Mouse (Mus musculus) limb, embryonic 13.5 days (tissue): Measurements from ENCODE around the gene Mtnr1a. TPM values are rescaled to one million over a fixed set of nuclear protein-coding genes. Genes with fewer than 3 reads are reported as not detected.

Experiments
- ATAC-seq: fragments of 200-750 bp; cut with Nextera tagmentation; 2 replicates; pipeline ENCODE4 v1.8.0; 2017; ENCODE audit warnings: low read depth, moderate number of reproducible peaks, moderate TSS enrichment; ENCODE audit not compliant: low FRiP score
- H3K27ac ChIP-seq: fragments of 300-500 bp; sonication (generic); 2 replicates; pipeline ENCODE4 v1.5.1; 2015; ENCODE audit warnings: inconsistent platforms, mild to moderate bottlenecking, moderate library complexity
- H3K27me3 ChIP-seq: fragments of 300-500 bp; sonication (generic); 2 replicates; pipeline ENCODE4 v1.6.1; 2015; ENCODE audit warnings: mild to moderate bottlenecking, inconsistent platforms
- H3K36me3 ChIP-seq: fragments of 300-500 bp; sonication (generic); 2 replicates; pipeline ENCODE4 v1.6.1; 2015; ENCODE audit warnings: inconsistent platforms, mild to moderate bottlenecking, moderate library complexity
- H3K4me1 ChIP-seq: fragments of 300-500 bp; sonication (generic); 2 replicates; pipeline ENCODE4 v1.6.1; 2015; ENCODE audit warnings: inconsistent platforms
- H3K4me2 ChIP-seq: fragments of 300-500 bp; sonication (generic); replicated peaks from 2 replicates; pipeline ENCODE4 v1.6.1; 2015; ENCODE audit warnings: inconsistent platforms, mild to moderate bottlenecking, moderate library complexity
- H3K4me3 ChIP-seq: fragments of 300-500 bp; sonication (generic); 2 replicates; pipeline ENCODE4 v1.5.1; 2015; ENCODE audit warnings: moderate library complexity, mild to moderate bottlenecking, inconsistent platforms
- H3K9ac ChIP-seq: fragments of 300-500 bp; sonication (generic); 2 replicates; pipeline ENCODE4 v1.6.1; 2015; ENCODE audit warnings: mild to moderate bottlenecking, inconsistent platforms
- H3K9me3 ChIP-seq: fragments of 300-500 bp; sonication (generic); 2 replicates; pipeline ENCODE4 v1.6.1; 2016; ENCODE audit warnings: inconsistent platforms
- WGBS: fragments of 180-500 bp; shearing (Covaris S2); methylation state at CpG from one replicate; pipeline ENCODE4 v1.1.7; 2015; 5-methylcytosine and 5-hydroxymethylcytosine counted together
- polyA plus RNA-seq: library from polyadenylated mRNA; unstranded; fragments of >200 nt; fragmentation: Nextera tagmentation; extraction: Ambion mirVana; gene quantifications from 2 replicates; pipeline ENCODE4 v1.2.1, GENCODE M21; 2015

The Mtnr1a gene
- polyA plus RNA-seq, 1 experiment from 2014 or later, result 0.11 TPM

DNA sequence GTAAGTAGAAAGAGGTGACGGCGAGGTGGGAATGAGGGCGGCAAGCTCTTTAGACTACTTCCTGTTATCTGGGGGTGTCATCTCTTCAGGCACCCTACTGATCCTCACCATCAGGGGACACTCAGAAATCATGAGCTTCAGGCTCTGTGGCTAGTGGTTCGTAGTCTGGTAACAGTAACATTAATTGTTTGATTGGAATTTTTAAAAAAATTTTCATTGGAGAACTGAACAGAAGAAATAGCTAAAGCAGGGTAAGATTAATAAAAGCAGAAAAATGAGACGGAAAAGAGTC lies 41.8 kb downstream of the Mtnr1a start:
- Histone ChIP-seq H3K4me3 (peak overlapping the region; percentile 31), H3K4me2 (peak overlapping the region; percentile 62), H3K27ac (no peak overlapping the region), H3K4me1 (peaks cover 20% of the 10 kb centered on the region; the same call in 1 of the 2 replicates), H3K27me3 (peaks cover 32% of the 10 kb centered on the region), H3K9ac (no peak overlapping the region), H3K36me3 (no peaks in the 10 kb centered on the region), H3K9me3 (no peaks in the 10 kb centered on the region)
- ATAC-seq, result no peak
- WGBS, result 27% methylated on average over 5 of the region's 5 CpGs

DNA sequence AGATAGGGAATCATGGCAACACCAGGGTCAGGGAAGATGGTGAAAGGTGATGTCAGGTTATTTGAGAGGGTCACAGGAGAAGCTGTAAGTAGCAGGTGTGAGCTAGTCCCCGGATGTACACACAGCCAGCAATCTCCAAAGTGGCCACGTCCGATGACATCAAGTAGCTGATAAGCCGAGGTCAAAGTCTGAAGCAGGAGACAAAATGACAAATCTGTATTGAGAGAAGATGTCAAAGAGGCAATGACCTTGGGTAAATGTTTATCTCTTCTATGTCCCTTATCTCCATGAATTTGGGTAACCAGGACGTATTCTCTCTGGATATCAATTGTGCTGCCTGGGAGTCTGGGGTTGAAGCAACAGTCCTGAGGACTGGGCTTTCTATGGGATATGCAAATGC lies 42.9 kb downstream of the Mtnr1a start:
- H3K4me2 ChIP-seq, result no peak overlapping the region
- H3K9ac ChIP-seq, result no peak overlapping the region
- H3K4me3 ChIP-seq, result no peak overlapping the region
- H3K27me3 ChIP-seq, result peaks cover 32% of the 10 kb centered on the region
- no peaks in the 10 kb centered on the region for H3K9me3 ChIP-seq
- no peaks in the 10 kb centered on the region for H3K36me3 ChIP-seq
- no peak overlapping the region for H3K27ac ChIP-seq
- H3K4me1 ChIP-seq, result peaks cover 20% of the 10 kb centered on the region; the same call in 1 of the 2 replicates
- WGBS, result 82% methylated on average over 5 of the region's 5 CpGs
- ATAC-seq, result no peak

GRCm38 (mm10) chr8:45117588-45117987 lies 48.7 kb downstream of the Mtnr1a start:
- Histone ChIP-seq H3K27ac (no peak overlapping the region), H3K4me2 (no peak overlapping the region), H3K9ac (no peak overlapping the region), H3K27me3 (no peaks in the 10 kb centered on the region), H3K4me1 (no peaks in the 10 kb centered on the region), H3K36me3 (no peaks in the 10 kb centered on the region), H3K4me3 (no peak overlapping the region), H3K9me3 (no peaks in the 10 kb centered on the region)
- no peak for ATAC-seq
- 87% methylated on average over 3 of the region's 3 CpGs for WGBS

DNA sequence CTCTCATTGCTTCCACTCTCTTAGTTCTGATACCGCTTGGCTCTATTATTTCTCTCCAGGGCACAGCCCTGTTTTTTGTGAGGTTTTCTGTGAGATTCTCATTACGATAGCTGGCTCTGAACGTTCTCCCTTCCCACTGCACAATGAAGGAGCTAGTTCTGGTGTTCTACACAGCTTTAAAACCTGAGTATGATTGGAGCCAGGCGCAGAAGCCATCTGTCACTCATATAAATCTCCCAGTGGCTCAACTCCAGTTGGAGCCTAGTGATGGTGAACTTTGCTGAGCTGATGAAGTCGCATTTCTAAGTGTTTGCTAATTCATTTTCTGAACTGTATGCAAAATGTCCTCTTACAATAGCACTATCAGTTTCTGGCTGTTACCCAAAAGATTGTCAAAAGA lies 56.7 kb downstream of the Mtnr1a start:
- WGBS, result 40% methylated on average over 5 of the region's 5 CpGs
- Histone ChIP-seq H3K36me3 (no peaks in the 10 kb centered on the region), H3K4me1 (no peaks in the 10 kb centered on the region), H3K27ac (no peak overlapping the region), H3K4me3 (no peak overlapping the region), H3K27me3 (no peaks in the 10 kb centered on the region), H3K9me3 (no peaks in the 10 kb centered on the region), H3K4me2 (no peak overlapping the region), H3K9ac (no peak overlapping the region)
- ATAC-seq, result no peak; the same call in 1 of the 2 replicates

Other genes starting within 250 kb of the Mtnr1a start
- 27.3 and 31.5 TPM in 2 replicates for gene Fat1, start 133.7 kb upstream of the Mtnr1a start, polyA plus RNA-seq
- not detected in 2 replicates for gene F11, start 192.9 kb downstream of the Mtnr1a start, polyA plus RNA-seq
- 0.04 TPM in 1 of 2 replicates, not detected in the other for gene Klkb1, start 225.7 kb downstream of the Mtnr1a start, polyA plus RNA-seq
- not detected in 2 replicates for gene Gm45753, start 239.3 kb downstream of the Mtnr1a start, polyA plus RNA-seq